Mouse (Mus musculus) A20 (cell line): ENCODE measurements at regions not wholly inside any gene's neighbourhood (a gene's known extent, or its start where the extent isn't known, plus 50 kb on each side); places are given as distances from the start of the nearest gene placed in this dataset.

Experiments
- DNase-seq: peaks from one replicate; pipeline ENCODE4 v3.0.0-alpha.2; 2011; ENCODE audit warnings: low read depth, low spot score

DNA sequence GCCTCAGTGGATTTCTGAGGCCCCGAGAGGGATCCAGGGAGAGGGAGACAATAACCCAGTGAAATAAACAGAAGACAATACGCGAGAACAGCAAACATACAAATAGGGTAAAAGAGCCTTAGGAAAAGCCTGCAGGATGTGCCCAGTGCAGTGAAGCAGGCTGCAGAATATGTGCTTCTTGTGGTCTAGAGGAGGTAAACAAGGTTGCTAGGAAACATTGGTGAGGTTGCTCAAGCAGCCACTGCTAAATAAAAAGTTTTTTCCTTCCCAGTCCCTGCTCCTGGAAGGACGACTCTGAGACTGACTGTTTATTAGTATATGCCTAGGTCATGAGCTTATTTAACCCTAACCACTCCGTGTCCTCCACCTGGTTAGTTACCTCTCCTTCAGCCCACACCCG is 201.5 kb downstream of the Gadd45g start:
- no peak for DNase-seq

DNA sequence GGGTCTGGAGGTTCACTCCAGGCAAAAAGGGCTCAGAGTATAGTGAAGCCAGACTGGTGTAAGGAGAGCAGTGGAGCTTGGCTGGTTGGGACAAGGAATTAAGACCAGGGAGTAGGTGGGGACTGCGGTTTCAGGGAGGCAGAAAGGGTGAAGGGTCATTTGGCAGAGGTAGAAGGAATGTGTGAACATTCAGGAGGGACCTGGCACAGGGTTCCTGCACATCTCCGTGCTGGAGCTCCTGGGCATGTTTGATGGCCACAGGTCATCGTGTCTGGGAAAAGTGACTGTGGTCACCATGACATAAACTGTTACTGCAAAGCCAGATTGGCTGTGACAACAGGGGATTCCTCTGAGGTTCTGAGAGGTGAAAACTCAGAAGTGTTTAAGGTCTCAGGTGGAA is 202.3 kb downstream of the Gadd45g start:
- DNase-seq: no peak

- no peak for DNase-seq
These were observed 202.8 kb downstream of the Gadd45g start for GRCm38 (mm10) chr13:52049249-52049648.

GRCm38 (mm10) chr13:52055741-52056140 is 209.3 kb downstream of the Gadd45g start:
- no peak for DNase-seq

DNA sequence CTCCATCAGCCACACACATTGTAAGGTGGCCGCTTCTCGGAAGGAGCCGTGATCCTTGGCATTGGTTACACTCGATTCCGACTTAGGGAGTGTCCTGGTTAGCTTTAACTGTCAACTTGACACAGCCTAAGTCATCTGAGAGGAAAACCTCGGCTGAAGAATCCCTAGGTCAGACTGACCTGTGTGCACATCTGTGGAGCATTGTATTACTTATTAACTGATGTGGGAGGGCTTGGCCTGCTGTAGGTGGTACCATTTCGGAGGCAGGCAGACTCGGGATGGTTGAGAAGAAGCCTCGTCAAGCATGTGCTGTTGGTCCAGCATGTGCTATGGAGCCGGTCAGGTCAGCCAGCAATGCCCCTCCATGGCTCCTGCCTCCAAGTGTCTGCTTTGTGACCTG is 211.0 kb downstream of the Gadd45g start:
- no peak for DNase-seq

DNA sequence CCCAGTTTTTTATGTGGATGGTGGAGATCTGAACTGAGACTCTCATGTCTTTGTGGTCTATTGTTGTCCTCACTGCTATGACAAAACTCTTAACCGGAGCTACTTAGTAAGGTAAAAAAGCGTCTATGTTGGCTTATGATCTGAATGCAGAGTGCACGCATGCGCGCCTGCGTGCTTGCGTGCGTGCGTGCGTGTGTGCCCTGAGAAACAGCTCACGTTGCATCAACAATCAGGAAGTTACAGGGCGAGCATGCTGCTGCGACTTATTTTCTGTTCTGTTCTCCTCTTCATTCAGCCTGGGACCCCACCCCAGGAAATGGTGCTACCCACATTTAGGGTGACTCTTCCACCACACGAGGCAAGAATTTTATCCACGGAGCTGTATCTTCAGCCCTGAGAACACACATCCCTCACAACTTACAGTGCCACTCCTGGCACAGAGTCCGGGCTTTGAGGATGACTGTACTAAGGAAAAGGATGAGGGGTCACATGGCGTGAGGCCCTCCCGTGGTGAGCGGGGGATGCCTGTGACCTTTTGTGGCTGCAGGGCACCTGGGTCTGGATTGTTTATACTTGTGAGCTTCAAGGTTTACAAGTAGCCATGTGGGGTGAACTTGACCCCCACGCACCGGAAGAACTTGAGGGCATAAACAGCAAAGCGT is 213.4 kb downstream of the Gadd45g start:
- DNase-seq: no peak

- DNase-seq: no peak
These were observed 214.0 kb downstream of the Gadd45g start for GRCm38 (mm10) chr13:52060418-52060870.

GRCm38 (mm10) chr13:52061454-52061853 is 215.0 kb downstream of the Gadd45g start:
- peak; percentile 47 for DNase-seq

DNA sequence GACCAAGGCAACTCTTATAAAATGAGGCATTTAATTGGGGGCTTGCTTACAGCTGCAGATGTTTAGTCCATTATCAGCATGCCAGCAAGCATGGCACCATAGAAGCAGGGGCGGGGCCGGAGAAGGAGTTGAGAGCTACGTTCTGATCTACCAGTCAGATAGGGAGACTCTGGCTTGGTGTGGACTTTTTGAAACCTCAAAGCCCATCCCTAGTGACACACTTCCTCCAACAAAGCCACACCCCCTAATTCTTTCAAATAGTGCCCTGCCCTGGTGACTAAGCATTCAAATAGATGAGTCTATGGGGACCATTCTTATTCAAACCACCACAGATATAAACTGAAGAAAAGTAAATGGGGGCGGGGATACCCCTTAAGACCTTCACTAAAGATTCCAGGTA is 215.4 kb downstream of the Gadd45g start:
- peak; percentile 22 for DNase-seq

DNA sequence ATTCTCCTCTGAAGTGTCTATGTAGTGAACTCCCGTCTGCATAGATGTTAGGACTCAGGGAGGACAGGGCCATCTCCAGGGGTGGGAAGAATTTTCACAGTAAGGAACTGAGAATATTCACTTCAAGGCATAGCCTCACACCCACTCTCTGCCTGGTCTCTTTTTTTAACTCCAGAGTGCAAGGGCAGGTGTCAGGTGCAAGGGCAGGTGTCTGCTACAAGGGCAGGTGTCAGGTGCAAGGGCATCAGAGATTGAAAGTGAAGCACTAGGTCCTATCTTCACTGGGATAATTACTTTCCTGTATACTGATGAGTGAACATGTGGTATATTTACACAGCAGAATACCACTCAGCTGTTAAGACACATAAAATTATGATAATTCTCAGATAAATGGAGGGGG is 216.1 kb downstream of the Gadd45g start:
- DNase-seq: peak; percentile 72

GRCm38 (mm10) chr13:52065274-52065673 is 218.8 kb downstream of the Gadd45g start:
- DNase-seq: no peak

- DNase-seq: no peak
These were observed 219.2 kb downstream of the Gadd45g start for GRCm38 (mm10) chr13:52065720-52066119.

DNA sequence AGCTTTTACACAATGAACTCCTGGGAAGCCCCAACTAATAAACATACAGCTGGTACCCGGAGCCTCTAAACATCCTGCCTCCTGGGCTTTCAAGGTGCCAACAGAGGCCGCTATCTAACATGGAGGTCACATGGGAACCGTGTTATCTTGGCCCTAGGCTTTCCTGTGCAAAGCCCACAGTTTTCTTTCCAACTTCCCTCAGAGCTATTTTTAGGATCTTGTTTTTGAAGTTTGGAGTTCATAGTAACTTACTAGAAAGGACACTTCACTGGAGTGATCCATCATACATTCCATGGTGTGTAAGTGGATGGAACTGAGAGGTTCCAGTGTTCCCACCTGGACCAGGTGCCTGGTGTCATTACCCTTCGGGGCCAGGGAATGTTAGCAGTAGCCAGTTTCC is 220.6 kb downstream of the Gadd45g start:
- DNase-seq: no peak

DNA sequence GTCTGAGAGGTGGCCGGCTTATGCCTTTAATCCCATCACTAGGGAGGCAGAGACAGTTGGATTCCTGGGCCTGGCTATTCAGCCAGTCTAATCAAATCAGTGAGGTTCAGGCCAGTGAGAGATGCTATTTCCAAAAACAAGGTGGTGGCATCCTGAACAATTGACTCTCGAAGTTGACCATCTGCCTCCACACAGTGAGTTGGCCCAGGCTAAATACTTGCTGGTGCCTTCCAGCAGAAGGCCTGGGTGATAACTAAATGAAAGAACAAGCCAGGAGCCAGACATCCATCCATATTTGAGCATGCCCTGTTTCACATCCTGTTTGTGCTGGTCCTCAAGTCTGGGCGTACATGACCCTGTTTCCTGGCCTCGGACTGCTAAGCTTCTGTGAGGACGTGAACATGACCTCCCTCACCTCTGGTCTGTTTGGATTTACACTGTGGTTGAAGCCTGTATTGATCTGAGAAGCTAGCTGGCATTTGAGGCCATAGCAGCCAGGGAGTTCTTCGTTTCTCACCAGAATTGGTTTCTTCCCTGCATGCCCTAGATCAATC is 222.5 kb downstream of the Gadd45g start:
- DNase-seq: no peak

DNA sequence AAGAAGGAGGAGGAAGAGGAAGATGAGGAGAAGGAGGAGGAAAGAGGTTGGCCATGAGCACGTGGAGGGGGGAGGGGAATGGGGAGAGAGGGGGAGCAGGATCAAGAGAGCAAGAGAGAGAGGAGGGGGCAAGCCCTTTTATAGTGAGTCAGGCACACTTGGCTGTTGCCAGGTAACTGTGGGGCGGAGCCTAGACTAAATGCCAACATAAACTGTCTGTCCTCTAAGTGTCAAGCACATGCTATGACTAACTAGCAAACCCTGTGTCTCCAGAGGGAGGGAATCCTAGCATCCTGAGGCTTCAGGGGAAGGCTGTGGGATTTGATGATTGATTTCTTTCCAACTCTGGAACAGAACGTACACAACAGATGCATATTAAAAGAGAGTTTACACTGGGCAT is 223.2 kb downstream of the Gadd45g start:
- DNase-seq: no peak

GRCm38 (mm10) chr13:52070731-52071663 is 224.5 kb downstream of the Gadd45g start:
- no peak for DNase-seq

DNA sequence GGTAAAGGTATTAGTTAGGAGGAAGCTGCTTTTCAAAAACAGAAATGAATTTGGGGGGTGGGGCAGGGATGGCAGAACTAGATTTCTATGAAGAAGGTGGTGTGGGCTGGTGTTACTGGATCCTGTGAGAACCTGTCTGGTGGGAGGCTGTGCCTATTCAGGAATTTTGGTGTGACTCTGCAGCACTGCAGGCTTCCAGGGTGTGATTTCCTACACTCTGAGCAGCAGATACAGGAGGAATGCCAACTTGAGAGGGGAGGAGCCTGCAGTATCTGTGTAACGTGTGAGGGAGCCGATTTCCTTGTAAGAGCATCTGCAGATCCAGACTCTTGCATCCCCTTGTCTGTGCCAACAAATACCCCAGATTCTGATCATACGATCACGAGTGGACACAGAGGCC is 231.1 kb downstream of the Gadd45g start:
- DNase-seq: no peak

DNA sequence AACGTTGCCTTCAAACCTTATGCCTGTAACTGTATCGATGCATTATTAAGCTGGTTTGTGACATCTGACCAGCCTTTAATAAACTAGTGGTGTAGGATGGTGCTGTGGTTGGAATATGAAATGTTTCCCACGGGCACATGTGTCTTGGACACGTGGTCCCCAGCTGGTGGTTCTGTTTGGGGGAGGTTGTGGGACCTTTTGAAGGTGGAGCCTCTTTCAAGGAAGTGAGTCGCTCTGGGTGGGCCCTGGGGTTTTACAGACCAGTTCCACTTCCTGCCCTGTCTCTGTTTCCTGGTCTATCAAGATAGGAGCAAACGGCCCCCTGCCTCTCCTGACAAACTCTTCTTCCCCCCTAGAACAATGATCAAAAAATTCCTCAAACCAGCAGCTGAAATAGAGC is 232.1 kb downstream of the Gadd45g start:
- peak; percentile 73 for DNase-seq

DNA sequence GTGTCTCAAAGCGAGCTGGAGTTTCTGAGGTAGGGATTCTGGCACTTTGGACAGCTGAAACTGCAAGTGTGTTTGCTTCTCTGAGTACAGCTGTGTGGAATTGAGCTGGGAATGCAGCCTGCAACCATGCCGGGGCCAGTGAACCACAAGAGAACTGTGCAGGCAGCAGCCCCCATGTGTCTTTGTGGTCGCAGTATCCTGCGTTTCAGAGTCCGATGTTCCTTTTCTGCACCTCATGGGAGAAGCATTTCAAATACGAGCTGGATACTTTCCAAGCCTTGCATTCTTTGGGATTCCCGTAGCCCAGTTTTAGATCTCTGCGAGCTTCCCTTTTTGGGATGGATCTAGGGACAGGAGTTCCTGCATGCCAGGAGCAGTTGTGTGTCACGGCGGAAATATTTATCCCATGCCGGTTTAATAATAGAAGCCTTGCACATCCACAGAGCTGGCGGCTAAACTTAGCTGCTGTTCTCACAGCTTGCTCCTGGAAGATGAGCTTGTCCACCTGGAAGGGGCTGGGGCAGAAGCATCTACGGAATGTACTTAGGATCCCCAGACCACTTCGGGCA is 233.3 kb downstream of the Gadd45g start:
- DNase-seq: no peak

DNA sequence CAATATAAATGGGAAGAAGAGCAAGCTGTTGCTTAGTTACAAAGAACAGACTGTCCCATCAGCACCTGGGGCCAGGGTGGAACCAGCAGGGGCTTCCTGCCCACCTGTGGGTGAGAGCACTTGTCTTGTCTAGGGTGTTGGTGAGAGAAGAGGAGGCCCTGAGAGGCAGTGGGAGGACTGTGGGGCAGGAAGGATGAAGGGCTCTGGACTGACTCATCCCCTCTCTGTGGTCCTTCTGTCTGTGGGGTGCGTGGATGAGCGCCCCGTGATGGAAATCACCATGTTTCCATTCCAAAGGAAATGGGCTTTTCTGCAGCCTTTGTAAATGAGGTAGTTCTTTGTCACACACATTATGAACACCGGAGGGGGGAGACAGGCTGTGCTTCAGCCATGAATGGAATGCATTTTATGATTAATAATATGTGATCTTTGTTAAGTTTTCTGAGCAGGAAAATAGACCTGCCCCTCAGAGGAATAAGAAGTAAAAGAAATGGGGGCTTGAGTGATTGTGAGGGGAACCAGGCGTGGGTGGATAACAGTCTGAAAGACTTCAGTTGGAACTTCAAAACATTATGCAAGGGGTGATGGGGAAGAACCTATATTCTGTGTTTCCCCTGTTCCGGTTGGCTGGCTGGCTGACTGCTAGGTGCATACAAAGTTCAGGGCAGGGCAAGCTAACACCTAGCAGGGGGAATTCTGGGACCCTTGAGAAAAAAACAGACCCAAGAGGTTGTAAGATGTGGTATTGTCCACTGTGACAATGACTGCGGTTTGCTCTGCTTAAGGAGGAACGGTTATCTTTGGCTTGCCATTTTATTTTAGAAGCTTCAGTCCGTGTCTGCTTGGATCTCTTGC is 237.3 kb downstream of the Gadd45g start:
- peak; percentile 92 for DNase-seq

- peak; percentile 55 for DNase-seq
These were observed 238.6 kb downstream of the Gadd45g start for GRCm38 (mm10) chr13:52085110-52085509.
